ENCODE assay signal across 8 mouse cellular contexts in genomic region chr3:84305010-84305692, GRCm38 (mm10). TPM values are rescaled to one million over a fixed set of nuclear protein-coding genes. Genes with fewer than 3 reads are reported as not detected.
DNase-seq lines count a peak whose midpoint lies in the region; ATAC-seq and TF ChIP-seq lines count a peak whose summit lies in the region.

No protein-coding gene starts in this region.

- no peak overlapping the region for H3K27ac ChIP-seq in gastrocnemius, adult 2 months
- H3K27ac ChIP-seq in liver, adult 2 months (replicated peaks; ENCODE audit: insufficient read depth, low read depth, low read length): no peak overlapping the region
- H3K27ac ChIP-seq in midbrain, postnatal 0 days (ENCODE audit: low read depth, low read length): peak overlapping the region; percentile 84
- no peak overlapping the region for H3K27ac ChIP-seq in testis, adult 2 months (ENCODE audit: control insufficient read depth, insufficient read depth, low read depth, low read length)

- no peak for TF ChIP-seq CTCF in gastrocnemius, adult 2 months (IDR thresholded peaks at IDR 0.05)
- no peak for TF ChIP-seq CTCF in liver, adult 2 months (IDR thresholded peaks at IDR 0.05; ENCODE audit: low read depth, low read length)
- TF ChIP-seq CTCF in midbrain, postnatal 0 days (IDR thresholded peaks at IDR 0.05): no peak
- no peak for TF ChIP-seq CTCF in testis, adult 2 months (IDR thresholded peaks at IDR 0.05; ENCODE audit: control insufficient read depth, insufficient read depth, insufficient replicate concordance, low read depth, low read length)

- intact Hi-C loops in gastrocnemius, adult 2 months (cut with DNase I): no loop called here

- peak overlapping the region; percentile 76 for H3K4me2 ChIP-seq in midbrain, postnatal 0 days (ENCODE audit: low read depth, low read length, poor library complexity, severe bottlenecking)

- no peaks in the 10 kb centered on the region for H3K36me3 ChIP-seq in liver, adult 2 months (ENCODE audit: control insufficient read depth, insufficient read depth, low read length)
- no peaks in the 10 kb centered on the region for H3K36me3 ChIP-seq in midbrain, postnatal 0 days (ENCODE audit: insufficient read depth, low read length)
- H3K36me3 ChIP-seq in testis, adult 2 months (ENCODE audit: control insufficient read depth, insufficient read depth, low read length): no peaks in the 10 kb centered on the region

- no peak overlapping the region for H3K9ac ChIP-seq in liver, adult 2 months (ENCODE audit: low read depth, low read length)
- H3K9ac ChIP-seq in midbrain, postnatal 0 days (replicated peaks; ENCODE audit: low read length, poor library complexity, severe bottlenecking): peak overlapping the region; percentile 62

- WGBS in liver, adult 2 months: 10% methylated on average over 28 of the region's 28 CpGs
- 0% methylated on average over 28 of the region's 28 CpGs for WGBS in midbrain, postnatal 0 days

- peak; percentile 92 for ATAC-seq in midbrain, postnatal 0 days (ENCODE audit: low FRiP score)

- no peak for TF ChIP-seq POLR2A in liver, adult 2 months (IDR thresholded peaks at IDR 0.05; ENCODE audit: extremely low read depth, insufficient read depth, low read length)
- no peak for TF ChIP-seq POLR2A in testis, adult 2 months (IDR thresholded peaks at IDR 0.05; ENCODE audit: control insufficient read depth, low read depth, low read length)

- DNase-seq in gastrocnemius, adult 2 months: peak; percentile 40
- no peak for DNase-seq in gastrocnemius, adult 8-10 months (ENCODE audit: low spot score in 2 of 2)
- peak; percentile 65 for DNase-seq in cerebellum, adult 9-11 months
- peak; percentile 78 to 81 for DNase-seq in frontal cortex, postnatal 10 days (ENCODE audit: low spot score in 2 of 2)
- peak; percentile 65 for DNase-seq in kidney, postnatal 14 days
- peak; percentile 32 for DNase-seq in liver, adult 2 months (ENCODE audit: extremely low read depth, low read depth, low spot score)
- DNase-seq in midbrain, postnatal 0 days (ENCODE audit: low spot score): peak; percentile 95

- H3K79me2 ChIP-seq in liver, adult 2 months (ENCODE audit: control insufficient read depth, insufficient read depth, low read length): no peaks in the 10 kb centered on the region

- no peaks in the 10 kb centered on the region for H3K27me3 ChIP-seq in liver, adult 2 months (ENCODE audit: control insufficient read depth, insufficient read depth, low read length)
- no peaks in the 10 kb centered on the region for H3K27me3 ChIP-seq in midbrain, postnatal 0 days (ENCODE audit: insufficient read depth, low read length)
- no peaks in the 10 kb centered on the region for H3K27me3 ChIP-seq in testis, adult 2 months (ENCODE audit: control insufficient read depth, insufficient read depth, low read length)

- H3K9me3 ChIP-seq in midbrain, postnatal 0 days (ENCODE audit: low read length): no peaks in the 10 kb centered on the region

- peaks cover 4% of the 10 kb centered on the region for H3K4me1 ChIP-seq in liver, adult 2 months (ENCODE audit: control insufficient read depth, insufficient read depth, low read length)
- H3K4me1 ChIP-seq in midbrain, postnatal 0 days (ENCODE audit: insufficient read depth, low read length): 0 out of 2 replicates have a peak, but pooled peaks cover 10% of the 10 kb centered on the region
- H3K4me1 ChIP-seq in testis, adult 2 months (ENCODE audit: control insufficient read depth, insufficient read depth, low read length): peaks cover 13% of the 10 kb centered on the region

- peak overlapping the region; percentile 71 for H3K4me3 ChIP-seq in gastrocnemius, adult 2 months
- peak overlapping the region; percentile 4; the same call in 1 of the 2 replicates for H3K4me3 ChIP-seq in liver, adult 2 months (ENCODE audit: insufficient read depth, low read depth, low read length)
- H3K4me3 ChIP-seq in midbrain, postnatal 0 days (ENCODE audit: low read depth, low read length): peak overlapping the region; percentile 49
- H3K4me3 ChIP-seq in testis, adult 2 months (ENCODE audit: control insufficient read depth, low read depth, low read length): peak overlapping the region; percentile 30

RNA-seq across cellular contexts. Expression of gene Trim2, which starts 1.5 kb away (rescaled TPM):
- total RNA-seq in gastrocnemius, adult 2 months (2021): 1 to 10 TPM; 1.2 to 2.0 TPM
- 1 to 10 TPM in 3 of 4 experiments, under 1 TPM in 1; 0.92 to 3.0 (median 1.8) TPM for total RNA-seq in gastrocnemius, adult 8-10 months (2022)
- 10.0 and 11.1 TPM in 2 replicates for total RNA-seq in liver, adult 2 months (2014; rRNA removed)
- polyA plus RNA-seq in liver, adult 2 months (2012; rRNA removed): 26.3 and 27.4 TPM in 2 replicates
- 269 and 291 TPM in 2 replicates for total RNA-seq in midbrain, postnatal 0 days (2014; rRNA removed)
- polyA plus RNA-seq in midbrain, postnatal 0 days (2015; fragmentation: Nextera tagmentation; extraction: Ambion mirVana): 132 and 149 TPM in 2 replicates
- 0.53 and 2.4 TPM in 2 replicates for polyA plus RNA-seq in testis, adult 2 months (2012; rRNA removed)

Comparison
In these comparisons a context has a peak if more than half of its experiments do, and no peak if none do; other contexts are left out.
1. DNase-seq: peak in gastrocnemius, adult 2 months (single experiment), cerebellum, adult 9-11 months (single experiment), frontal cortex, postnatal 10 days (2 of 2), kidney, postnatal 14 days (single experiment), liver, adult 2 months (single experiment) and midbrain, postnatal 0 days (single experiment); none in gastrocnemius, adult 8-10 months (0 of 2).
2. H3K4me3 ChIP-seq: peak in every context shown above with its lines; median percentile 71 in gastrocnemius, adult 2 months; 49 in midbrain, postnatal 0 days; 30 in testis, adult 2 months; 4 in liver, adult 2 months.
3. RNA of gene Trim2, which starts 1.5 kb away (total RNA-seq): 269 to 291 TPM in midbrain, postnatal 0 days; 10.0 to 11.1 TPM in liver, adult 2 months, 0.92 to 3.0 TPM in gastrocnemius, adult 8-10 months and 1.2 to 2.0 TPM in gastrocnemius, adult 2 months; every median in the first group is over 10 times any median in the second.